Mouse (Mus musculus): ENCODE measurements around the gene Braf.
"Not testable (repeated sequence)": the region's sequence is repeated elsewhere in the genome, so short reads cannot be mapped to it uniquely, and the experiment has no call there.

Braf gene

DNA sequence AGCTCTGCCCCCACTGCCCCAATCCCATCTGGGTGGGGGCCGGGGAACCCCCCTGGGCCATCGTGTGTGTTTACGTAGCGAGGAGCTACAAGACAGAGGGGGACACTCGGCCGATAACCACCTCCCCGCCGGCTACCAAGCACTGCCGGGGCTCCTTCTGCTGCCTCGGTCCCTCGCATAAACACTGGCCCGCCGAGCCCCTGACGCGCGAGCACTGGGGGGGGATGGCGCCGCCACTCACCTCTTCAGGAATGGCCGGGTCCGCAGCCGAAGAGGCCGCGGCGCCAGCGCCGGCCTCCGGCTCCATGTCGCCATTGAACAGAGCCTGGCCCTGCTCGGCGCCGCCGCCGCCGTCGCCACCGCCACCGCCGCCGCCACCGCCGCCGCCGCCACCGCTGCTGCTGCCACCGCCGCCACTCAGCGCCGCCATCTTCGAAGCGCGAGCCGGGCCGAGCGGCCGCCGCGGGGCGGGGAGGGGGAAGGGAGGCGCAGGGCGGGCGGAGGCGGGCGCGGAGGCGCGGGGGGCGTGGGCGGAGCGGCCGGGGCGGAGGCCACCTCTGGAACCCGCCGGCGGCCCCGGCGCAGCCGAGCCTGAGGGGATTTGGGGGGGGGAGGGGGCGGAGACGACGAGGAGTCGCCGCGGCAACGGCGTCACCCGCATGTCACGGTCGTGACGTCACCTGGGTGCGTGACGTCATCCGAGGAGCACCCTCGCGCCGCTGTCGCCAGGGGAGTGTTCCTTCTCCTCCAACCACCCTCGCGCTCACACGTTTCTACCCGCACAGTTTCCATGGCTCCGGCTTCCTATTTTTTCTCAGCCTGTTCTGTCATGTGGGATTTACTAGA, at the start of gene Braf:
Braf (minus strand) TSS at position 598 of the 846 bp plus-strand sequence.
- peak; percentile 97 for DNase-seq (ENCODE audit: low read depth, low spot score)

DNA sequence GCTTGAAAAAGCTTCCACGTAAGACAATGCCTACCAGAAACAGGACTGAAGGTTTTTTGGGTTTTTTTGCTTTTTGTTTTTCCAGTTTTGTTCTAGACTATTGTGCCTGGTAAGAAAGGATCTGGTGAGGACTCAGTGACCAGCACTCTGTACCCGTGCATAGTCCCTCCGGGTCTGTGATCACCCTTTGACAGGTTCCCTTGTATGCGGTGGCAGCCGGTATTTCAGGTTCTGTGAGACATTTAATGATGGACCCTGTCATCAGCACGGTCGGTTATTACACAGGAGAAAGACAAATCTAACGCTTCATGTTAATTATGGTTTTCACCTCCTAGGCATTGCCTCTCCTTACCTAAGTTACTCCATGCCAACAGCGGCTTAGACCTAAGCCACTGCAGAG, 49.8 kb upstream of the Braf start:
- DNase-seq (ENCODE audit: low read depth, low spot score) = peak; percentile 17

DNA sequence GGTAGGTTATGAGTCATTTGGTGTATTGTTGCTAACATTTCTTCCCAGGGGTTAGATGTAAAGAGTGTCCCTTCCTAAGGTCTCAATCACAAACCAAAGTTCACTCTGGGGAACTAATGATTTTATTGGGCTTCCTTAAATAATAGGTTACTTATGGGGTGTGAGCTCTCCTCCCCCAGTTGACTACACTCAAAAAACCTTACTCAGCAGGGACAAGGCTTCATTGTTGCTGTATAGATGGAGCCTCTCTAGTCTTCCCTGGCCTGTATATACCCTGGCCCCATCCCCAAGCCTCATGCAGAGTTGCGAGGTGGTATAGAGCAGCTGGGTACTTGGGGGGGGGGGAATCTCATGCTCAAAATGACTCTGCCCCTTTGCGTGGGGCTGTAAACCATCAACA, 32.0 kb upstream of the Braf start:
- no peak for DNase-seq (ENCODE audit: low read depth, low spot score)

DNA sequence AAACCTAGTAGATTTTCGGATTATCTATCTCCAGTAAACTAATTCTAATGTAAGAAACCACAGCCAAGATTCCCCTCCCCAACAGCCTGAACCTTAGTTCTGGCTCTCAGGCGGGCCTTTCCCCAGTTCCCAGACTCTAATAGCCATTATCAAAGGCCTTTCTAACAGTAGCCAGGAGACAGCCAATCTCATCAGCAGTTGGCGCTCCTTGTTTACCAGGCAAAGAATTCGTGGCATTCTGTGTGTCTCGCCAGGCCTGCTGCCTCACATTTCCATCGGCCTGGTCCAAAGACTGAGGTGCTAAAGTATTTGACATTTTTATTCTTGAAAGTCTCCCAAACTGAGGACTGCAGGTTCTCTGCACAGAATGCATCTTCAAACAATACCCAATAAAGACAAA, 24.6 kb upstream of the Braf start:
- no peak for DNase-seq (ENCODE audit: low read depth, low spot score)

DNA sequence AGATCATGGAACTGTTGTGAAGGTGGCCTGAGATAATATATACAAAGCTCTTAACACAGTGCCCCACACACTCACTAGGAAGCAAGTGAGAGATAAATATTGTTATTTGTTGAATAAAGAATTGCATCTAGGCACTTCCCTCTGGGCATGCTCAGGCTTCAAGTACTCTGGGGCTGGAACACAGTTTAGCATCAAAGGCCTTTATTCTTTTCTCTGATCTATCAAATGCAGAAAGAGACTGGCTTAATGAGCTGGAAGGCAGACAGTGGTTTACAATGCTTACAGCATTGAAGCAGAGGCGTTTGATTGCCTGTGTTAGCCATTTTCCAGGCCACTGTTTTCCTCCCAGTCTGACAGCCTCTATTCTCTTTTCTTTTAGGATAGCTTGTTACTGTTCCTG, 21.8 kb upstream of the Braf start:
- no peak for DNase-seq (ENCODE audit: low read depth, low spot score)

DNA sequence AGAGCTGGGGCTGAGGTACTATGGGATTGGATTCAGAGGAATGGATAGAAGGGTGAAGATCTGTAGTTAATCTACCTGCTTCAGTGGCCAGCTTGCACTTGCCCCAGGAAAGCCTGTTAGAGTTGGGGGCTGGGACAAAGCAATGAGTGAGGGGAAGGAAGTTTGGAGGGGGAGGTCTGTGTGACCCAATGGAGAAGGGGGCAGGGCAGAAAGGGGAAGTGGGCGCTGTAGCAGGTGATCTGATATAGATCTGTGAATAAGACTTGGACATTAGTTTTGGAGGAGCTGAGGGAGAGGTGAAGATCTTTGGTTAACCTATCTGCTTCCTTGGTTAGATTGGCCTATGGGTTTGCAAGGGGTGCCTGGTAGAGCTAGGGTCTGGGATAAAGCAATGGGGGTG, 20.2 kb upstream of the Braf start:
- DNase-seq (ENCODE audit: low read depth, low spot score) = no peak

DNA sequence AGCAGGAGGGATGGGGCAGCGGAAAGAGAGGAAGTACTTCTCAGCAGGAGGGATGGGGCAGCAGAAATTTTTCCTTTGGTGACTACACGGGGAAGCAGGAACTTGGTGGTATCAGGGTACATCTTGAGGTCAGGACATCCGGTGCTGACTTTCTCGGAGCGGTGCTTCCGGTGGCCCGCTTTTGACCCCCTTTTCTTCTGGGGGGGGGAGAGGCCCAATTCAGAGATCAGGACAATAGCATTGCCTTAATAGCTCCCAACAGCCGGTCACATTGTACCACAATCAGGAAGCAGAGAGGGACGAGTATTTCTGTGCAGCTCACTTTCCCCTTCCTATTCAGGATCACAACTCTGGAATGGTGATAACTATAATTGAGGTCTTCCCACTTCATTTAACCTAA, 14.4 kb upstream of the Braf start:
- DNase-seq (ENCODE audit: low read depth, low spot score) = not testable (repeated sequence)

DNA sequence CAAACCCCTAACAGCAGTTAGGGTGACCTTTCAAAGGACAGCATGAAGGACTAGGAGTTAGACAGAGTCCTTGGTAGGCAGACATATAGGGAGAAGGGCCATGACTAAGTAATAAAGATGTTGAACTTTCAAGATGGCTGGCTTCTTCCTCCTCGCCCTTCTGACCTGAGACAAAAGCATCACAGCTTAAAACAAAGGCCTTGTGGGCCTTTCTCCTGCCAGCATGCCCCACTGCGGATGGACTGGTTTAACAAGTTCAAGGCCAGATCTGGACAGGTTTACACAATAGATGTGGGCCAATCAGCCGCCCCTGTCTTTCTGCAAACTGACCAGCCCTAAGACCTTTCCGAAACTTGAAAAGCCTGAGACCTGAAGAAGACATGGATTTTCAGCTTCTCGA, 2.8 kb upstream of the Braf start:
- no peak for DNase-seq (ENCODE audit: low read depth, low spot score)

DNA sequence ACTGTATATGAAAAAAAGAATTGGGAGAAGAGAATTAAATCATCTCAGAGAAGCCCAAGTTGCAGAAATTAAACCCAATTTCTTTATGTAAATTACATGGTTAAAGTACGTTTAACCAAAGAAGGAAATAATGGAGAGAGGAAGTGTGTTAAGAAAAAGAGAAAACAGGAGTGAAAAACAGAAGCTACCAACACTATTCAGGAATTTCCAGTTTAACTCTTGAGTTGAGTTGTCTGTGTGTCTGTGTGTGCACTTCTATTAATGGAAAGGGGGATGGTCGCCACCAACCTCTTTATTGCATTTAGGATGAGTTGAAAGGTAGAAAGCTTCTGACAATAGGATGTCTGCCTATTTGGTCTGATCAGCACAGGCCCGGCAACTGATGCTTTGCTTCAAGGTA, 886 bp upstream of the Braf start:
- DNase-seq (ENCODE audit: low read depth, low spot score) = no peak

DNA sequence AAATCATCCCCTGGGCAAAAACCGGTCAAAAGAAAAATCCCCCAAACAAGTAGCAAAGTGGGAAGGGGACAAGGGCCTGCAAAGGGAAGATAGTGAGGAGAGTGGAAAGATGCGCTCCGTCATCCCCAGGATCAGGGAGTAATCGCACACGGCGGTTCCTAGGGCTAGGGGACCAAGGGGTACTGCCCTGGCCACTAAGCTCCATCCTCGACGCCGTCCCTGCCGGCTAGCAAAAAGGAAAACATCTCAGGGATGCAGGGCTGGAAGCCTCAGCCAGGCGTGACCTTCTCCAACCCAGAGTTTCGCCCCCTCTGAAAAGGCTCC, 759 bp downstream of the Braf start:
- peak; percentile 35 for DNase-seq (ENCODE audit: low read depth, low spot score)

DNA sequence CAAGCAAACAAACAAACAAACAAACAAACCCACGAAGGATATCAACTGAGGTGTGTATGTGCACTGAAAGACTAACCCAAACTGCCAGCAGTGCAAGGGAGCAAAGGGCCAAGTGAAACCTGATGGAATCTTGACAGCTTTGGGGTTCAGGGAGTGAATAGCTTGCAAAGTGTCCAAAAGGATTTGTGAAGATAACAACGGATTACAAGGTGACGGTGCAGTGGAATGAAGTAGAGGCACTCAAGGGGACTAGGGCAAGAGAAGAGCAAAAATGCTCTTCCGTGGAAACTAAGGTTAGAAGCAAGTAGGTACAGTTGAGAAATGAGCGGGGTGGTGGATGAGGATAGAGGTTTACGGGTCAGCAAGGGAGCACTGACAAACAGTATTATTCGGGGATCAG, 1.2 kb downstream of the Braf start:
- DNase-seq (ENCODE audit: low read depth, low spot score) = no peak

DNA sequence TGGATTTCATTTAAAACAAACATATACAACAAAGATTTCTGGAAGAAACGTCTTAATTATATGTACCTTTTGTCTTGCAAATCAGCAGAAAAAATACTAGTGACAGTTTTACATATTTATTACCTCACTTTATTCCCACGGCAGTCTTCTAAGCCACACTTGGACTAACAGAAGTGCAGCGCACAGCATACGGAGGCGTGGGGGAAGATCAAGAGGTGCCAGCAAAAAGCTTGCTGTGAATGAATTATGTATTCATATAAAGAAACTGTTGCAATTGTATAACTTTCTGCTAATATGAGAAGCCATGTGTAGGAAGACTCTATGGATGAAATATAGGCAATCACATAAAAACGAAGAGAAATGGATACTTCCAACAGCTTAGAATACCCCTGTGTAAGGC, 6.7 kb downstream of the Braf start:
- DNase-seq (ENCODE audit: low read depth, low spot score) = no peak

DNA sequence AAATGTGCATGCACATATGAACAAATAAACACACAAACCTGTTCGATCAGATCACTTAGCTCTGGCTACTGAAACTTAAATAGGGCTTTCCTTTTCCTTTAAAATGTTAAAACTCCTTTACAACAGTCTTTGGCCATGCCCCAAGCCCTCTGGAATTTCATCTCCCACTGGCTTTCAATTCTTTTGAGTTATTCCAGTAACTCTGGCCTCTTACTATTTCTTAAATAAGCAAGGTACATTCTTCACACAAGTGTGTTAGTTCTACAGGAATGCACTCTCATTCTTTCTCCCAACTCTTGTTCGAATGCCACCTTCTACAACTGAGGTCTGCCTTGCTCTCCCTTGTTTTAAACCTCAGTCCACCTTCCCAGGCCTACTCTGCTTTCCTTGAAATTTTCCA, 8.2 kb downstream of the Braf start:
- no peak for DNase-seq (ENCODE audit: low read depth, low spot score)

DNA sequence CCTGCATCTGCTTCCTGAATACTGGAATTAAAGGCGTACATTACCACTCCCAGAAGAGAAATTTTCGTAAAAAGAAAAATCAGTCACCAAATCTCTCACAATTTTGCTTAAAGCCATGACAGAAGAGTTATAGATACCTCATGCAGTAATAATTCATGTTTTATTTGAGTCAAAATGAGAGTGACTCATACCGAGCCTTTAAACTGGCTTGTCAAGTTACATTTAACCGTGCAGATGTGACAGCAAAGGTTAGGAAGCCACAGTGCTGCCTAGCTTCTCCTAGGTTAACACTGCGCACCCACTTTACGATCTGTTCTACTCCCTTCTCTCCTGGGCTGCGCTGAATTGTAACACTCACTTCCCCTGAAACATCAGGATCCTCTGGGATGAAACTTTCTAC, 10.9 kb downstream of the Braf start:
- DNase-seq (ENCODE audit: low read depth, low spot score) = no peak

DNA sequence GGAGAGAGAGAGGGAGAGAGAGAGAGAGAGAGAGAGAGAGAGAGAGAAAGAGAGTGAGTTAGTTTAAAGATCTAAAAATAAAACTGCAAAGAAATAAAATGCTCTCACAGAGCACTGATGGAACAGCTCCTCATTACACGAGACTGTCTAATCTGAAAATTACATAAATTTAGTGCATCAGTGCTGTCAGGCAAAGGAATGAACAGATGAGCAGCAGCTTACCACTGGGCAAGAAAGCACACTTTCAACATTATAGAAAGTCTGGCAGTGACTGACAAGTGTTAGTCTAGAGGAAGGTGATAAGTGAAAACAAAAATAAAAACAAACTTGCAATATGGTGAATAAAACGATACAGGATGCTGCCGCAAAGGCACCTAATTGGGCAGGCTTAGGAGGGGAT, 11.9 kb downstream of the Braf start:
- DNase-seq (ENCODE audit: low read depth, low spot score) = no peak

DNA sequence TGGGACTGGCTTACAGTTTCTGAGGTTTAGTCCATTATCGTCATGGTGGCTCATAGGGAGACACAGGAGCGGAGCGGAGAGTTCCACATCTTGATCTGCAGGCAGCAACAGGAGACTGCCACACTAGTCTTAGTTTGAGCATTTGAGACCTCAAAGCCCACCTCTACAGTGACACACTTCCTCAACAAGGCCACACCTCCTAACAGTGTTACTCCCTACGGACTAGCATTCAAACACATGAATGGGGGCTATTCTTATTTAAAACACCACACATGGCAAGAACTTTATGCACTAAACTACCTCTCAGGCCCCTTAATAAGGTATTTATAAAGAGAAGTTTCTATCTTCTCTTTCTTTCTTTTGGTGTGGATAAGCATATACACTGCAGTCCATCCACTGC, 19.6 kb downstream of the Braf start:
- DNase-seq (ENCODE audit: low read depth, low spot score) = no peak

DNA sequence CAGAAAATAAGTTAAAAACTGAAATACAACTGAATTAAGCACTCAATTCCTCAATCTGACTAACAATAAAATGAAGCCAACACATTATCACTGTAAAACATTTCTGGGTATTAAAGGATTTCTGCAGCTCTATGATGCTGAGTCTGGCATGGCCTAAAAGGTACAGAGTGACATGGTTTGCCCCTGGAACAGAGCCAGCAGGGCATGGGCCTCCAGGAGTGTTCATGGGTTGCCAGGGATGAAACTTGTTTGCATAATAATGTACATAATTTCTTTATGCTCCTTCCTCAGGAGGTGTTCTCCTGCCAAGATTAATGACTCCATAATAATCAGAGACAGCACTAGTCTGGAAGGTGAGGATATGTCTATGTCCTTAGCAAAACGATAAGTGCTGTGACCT, 32.1 kb downstream of the Braf start:
- no peak for DNase-seq (ENCODE audit: low read depth, low spot score)

DNA sequence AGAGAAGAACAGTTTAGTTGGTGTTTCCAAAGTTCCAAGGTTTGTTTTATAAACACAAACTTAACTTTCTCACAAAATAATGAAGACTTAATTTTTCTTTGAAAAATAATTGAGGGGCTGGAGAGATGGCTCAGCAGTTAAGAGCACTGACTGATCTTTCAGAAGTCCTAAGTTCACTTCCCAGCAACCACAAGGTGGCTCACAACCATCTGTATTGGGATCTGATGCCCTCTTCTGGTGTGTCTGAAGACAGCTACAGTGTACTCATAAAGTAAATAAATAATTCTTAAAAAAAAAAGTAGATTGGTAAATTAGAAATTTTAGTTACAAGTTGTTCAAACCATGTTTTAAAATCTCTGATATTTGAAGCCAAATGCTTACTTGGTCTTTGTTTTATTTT, 38.4 kb downstream of the Braf start:
- DNase-seq (ENCODE audit: low read depth, low spot score) = not testable (repeated sequence)

DNA sequence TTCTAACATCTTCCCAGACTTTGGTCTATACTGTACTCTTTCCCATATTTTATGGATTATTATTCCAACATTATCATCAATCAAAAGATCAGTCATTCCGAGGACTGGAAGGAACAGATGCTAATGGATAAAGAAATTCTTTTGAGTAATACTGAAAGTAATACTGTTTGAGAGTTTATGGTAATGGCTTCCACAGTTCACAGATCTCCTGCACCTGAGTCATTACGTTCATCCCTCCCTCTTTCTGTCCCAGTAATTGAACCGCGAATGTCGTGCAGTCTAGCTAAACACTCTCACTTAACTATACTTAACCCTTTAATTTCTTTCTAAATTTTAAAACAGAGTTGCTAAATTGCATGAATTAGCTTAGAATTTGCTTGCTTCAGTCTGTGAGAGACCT, 43.5 kb downstream of the Braf start:
- DNase-seq (ENCODE audit: low read depth, low spot score) = no peak

DNA sequence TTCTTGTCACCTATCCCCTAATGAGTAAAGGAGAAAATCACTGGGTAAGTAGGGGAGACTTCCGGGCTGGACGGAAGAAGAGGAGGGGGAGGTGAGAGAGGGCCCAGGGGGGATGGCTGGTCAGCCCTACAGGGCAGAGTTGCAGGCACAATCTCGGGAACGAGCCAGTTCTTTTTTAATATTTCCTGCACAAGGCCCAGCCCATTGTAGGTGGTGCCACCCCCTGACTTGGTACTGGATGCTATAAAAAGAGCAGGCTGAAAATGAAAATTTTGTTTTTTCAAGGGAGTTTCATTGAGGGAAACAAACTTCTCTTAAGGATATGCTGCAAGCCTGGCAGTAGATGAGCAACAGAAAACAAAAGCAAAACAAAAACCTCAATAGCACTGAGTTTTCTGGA, 44.7 kb downstream of the Braf start:
- no peak for DNase-seq (ENCODE audit: low read depth, low spot score)

DNA sequence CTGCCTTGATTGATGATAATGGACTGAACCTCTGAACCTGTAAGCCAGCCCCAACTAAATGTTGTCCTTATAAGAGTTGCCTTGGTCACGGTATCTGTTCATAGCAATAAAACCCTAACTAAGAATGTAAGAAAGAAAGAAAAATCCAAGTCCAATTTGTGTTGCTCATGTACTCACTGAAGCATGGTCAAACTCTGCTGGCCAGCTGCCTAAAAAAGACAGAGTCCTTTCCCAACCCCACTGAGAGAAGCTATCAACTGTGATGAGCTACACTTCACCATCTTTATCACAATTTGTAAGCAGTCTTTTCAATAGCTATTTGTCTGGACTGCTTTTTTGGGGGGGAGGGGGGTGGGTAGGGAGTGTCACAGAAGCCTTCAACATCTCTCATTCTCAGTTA, 47.0 kb downstream of the Braf start:
- DNase-seq (ENCODE audit: low read depth, low spot score) = no peak

DNA sequence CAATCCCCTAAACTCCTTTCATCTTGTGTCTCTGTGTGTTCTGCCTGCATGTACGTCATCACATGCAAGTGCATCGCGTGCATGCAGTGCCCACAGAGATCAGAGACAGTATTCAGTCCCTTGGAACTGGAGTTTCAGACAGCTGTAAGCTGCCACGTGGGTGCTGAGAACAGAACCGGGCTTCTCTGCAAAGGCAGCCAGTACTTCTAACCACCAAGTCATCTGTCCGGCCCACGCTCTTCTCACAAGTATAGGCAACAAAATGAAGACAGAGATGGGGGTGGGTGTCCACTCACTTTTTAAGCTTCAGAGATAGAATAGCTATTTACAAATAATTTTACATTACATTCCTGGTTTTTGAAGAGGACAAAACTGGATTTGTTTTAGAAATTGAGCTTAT, 50.2 kb downstream of the Braf start:
- no peak for DNase-seq (ENCODE audit: low read depth, low spot score)

DNA sequence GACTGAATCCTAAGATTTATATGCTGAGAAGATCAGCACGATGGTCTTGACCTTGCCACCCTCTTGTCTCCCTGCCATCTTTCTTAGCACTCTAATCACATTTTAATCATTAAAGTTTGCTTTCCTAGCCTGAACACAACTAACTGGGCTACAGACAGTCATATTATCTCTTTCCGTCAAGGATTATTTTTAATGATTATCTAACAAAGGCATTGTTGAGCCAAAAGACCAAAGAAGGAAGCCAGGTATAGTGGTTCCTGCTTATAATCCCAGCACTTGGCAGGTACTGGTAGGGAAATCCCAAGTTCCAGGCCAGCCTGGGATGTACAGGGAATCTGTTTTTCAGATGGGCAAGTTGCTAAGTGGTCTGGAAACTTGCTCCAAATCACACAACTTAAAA, 114.0 kb downstream of the Braf start:
- no peak for DNase-seq (ENCODE audit: low read depth, low spot score)

DNA sequence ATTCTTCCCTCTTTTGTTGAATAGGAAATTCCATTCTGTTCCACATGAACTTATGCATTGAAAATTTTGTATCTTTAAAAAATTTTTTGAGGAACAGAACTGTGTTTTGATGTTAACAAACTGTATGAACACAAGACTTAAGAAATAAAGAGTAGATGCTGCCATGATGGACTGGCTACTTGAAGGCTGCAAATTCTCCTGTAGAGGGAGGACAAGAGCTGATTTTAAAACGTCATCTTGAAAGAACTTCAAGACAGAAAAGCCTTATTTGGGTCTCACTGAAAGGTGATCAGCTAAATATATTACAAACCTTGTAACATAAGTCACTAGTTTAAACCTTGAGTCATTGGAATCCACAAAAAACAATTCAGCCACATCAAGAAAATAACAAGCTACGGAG, 115.1 kb downstream of the Braf start:
- no peak for DNase-seq (ENCODE audit: low read depth, low spot score)

All from forelimb bud, embryonic 11.5 days (tissue).